Mouse (Mus musculus) forebrain, embryonic 11.5 days (tissue): ENCODE measurements at regions not wholly inside any gene's neighbourhood (a gene's known extent, or its start where the extent isn't known, plus 50 kb on each side); places are given as distances from the start of the nearest gene placed in this dataset.

Source experiments
- ATAC-seq: fragments of 200-750 bp; cut with Nextera tagmentation; replicated peaks from 2 replicates; pipeline ENCODE4 v1.8.0; 2017; ENCODE audit warnings: moderate TSS enrichment; ENCODE audit not compliant: low FRiP score
- DNase-seq: peaks from one replicate; pipeline ENCODE4 v3.0.0-alpha.2; 2017; ENCODE audit warnings: low spot score
- H3K27ac ChIP-seq: fragments of 300-500 bp; sonication (generic); 2 replicates; pipeline ENCODE4 v1.5.1; 2014; ENCODE audit warnings: low read depth, low read length
- H3K27me3 ChIP-seq: fragments of 300-500 bp; sonication (generic); 2 replicates; pipeline ENCODE4 v1.6.1; 2014; ENCODE audit warnings: mild to moderate bottlenecking, low read length, mixed read lengths; ENCODE audit not compliant: control insufficient read depth, insufficient read depth
- H3K36me3 ChIP-seq: fragments of 300-500 bp; sonication (generic); 2 replicates; pipeline ENCODE4 v1.6.1; 2014; ENCODE audit warnings: mild to moderate bottlenecking, low read length, moderate library complexity, mixed read lengths; ENCODE audit not compliant: control insufficient read depth, insufficient read depth
- H3K4me1 ChIP-seq: fragments of 300-500 bp; sonication (generic); replicated peaks from 2 replicates; pipeline ENCODE4 v1.6.1; 2014; ENCODE audit warnings: low read length, mixed read lengths; ENCODE audit not compliant: control insufficient read depth, insufficient read depth
- H3K4me2 ChIP-seq: fragments of 300-500 bp; sonication (generic); 2 replicates; pipeline ENCODE4 v1.6.1; 2014; ENCODE audit warnings: low read depth, mild to moderate bottlenecking, low read length, moderate library complexity, mixed read lengths; ENCODE audit not compliant: severe bottlenecking
- H3K4me3 ChIP-seq: fragments of 300-500 bp; sonication (generic); 2 replicates; pipeline ENCODE4 v1.5.1; 2014; ENCODE audit warnings: low read depth, low read length
- H3K9ac ChIP-seq: fragments of 300-500 bp; sonication (generic); 2 replicates; pipeline ENCODE4 v1.6.1; 2014; ENCODE audit warnings: low read length
- H3K9me3 ChIP-seq: fragments of 300-500 bp; sonication (generic); 2 replicates; pipeline ENCODE4 v1.6.1; 2016; ENCODE audit warnings: low read length, mixed read lengths; ENCODE audit not compliant: control insufficient read depth
- WGBS: fragments of 180-500 bp; shearing (Covaris S2); extraction: QIAGEN DNeasy Blood & Tissue Kit; methylation state at CpG from one replicate; pipeline ENCODE4 v1.1.7; 2014; 5-methylcytosine and 5-hydroxymethylcytosine counted together

DNA sequence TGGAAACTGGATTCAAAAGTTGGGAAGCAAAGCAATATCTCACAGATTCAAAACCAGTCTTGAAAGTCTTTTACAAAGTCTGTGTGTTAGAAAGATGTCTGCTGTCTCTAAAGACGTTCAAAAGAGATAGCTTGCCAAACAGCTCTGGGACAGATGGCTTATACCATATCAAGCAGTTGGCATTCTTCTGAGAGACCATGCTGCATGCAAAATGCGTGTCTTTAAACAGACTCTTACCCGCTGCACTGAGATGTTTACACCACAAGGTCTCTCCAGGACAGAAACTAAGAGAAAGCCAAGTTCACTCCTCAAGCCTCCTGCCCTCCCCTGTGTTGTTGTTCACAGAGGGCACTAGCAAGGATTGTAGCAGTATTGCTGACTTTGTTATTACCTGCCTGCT, 127.5 kb upstream of the Tmtc1 start:
- Histone ChIP-seq H3K4me3 (no peak overlapping the region), H3K9ac (no peak overlapping the region), H3K4me2 (no peak overlapping the region), H3K9me3 (no peaks in the 10 kb centered on the region), H3K27ac (no peak overlapping the region), H3K27me3 (no peaks in the 10 kb centered on the region), H3K4me1 (no peaks in the 10 kb centered on the region), H3K36me3 (no peaks in the 10 kb centered on the region)
- 80% methylated on average over 3 of the region's 3 CpGs for WGBS
- ATAC-seq (no peak), DNase-seq (no peak)

DNA sequence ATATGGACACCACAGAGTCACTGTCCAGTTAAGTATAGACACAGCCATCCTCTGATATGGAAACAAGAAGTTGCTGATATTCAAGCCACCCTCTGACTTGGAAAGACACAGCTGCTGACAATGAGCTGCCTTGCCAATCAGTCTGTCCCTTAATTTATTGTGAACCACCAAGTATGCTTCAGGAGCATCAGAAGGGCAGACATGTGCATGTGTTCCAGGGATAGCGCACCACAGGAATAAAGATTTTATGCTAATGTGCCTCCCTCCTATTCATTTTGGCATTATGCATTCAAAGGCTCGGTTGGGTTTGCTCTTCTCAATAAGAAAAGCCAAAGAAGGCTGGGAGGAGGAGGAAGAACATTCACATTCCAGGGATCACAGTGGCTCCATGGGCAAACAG, 120.0 kb upstream of the Tmtc1 start:
- H3K4me3 ChIP-seq: no peak overlapping the region
- no peak overlapping the region for H3K27ac ChIP-seq
- H3K4me2 ChIP-seq: no peak overlapping the region
- 45% methylated on average over 2 of the region's 2 CpGs for WGBS
- ATAC-seq (no peak), DNase-seq (no peak)
- H3K4me1 ChIP-seq: no peaks in the 10 kb centered on the region; the same call in 1 of the 2 replicates
- H3K9ac ChIP-seq: no peak overlapping the region
- H3K9me3 ChIP-seq: no peaks in the 10 kb centered on the region
- no peaks in the 10 kb centered on the region for H3K36me3 ChIP-seq
- no peaks in the 10 kb centered on the region for H3K27me3 ChIP-seq

DNA sequence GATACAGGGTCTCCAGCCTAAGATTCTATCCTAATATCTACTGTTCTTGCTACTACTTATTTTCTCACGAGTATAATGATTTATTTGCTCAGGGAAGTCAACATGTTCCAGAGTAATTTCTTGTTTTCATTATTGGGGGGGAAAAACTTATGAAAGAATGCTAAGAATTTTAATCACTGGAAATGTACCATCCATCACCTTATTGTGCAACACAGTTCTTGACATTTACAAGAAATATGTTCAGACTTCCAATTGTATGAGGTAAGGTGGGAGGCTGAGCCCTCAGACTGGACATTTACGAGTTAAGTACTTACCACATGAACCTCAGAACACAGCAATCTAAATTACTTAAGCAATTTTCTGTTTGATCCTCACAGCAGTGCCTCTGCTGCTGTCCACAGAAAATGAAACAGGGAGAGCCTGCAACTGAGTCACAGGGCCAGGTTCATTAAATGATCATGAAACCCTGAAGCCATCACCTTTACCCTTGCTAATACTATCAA, 118.1 kb upstream of the Tmtc1 start:
- DNase-seq: no peak
- no peaks in the 10 kb centered on the region for H3K36me3 ChIP-seq
- no peak overlapping the region for H3K27ac ChIP-seq
- H3K27me3 ChIP-seq: no peaks in the 10 kb centered on the region
- no peak overlapping the region for H3K4me2 ChIP-seq
- WGBS: 81% methylated on average over 2 of the region's 2 CpGs
- H3K4me1 ChIP-seq: no peaks in the 10 kb centered on the region; the same call in 1 of the 2 replicates
- H3K9ac ChIP-seq: no peak overlapping the region
- no peak overlapping the region for H3K4me3 ChIP-seq
- ATAC-seq: no peak
- no peaks in the 10 kb centered on the region for H3K9me3 ChIP-seq

DNA sequence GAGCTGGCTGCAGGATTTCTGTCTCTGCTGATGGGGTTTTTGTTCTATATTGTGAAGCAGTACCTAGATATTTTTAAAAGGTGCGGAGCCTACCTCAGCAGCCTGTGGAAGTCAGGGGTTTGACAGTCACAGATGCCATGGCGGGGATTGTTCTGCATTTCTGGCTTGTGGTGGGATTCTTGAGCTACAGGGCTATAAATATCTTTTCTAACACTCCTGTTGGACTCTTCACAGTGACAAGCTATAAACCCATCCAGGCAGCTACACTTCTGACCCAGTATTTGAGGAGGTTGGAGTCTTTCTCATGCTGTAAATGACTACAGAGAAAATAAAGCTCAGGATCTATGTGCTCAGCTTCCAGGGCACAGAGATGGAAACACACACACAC, 112.3 kb upstream of the Tmtc1 start:
- DNase-seq: no peak
- H3K9me3 ChIP-seq: no peaks in the 10 kb centered on the region
- H3K4me2 ChIP-seq: no peak overlapping the region
- H3K9ac ChIP-seq: no peak overlapping the region
- no peaks in the 10 kb centered on the region for H3K4me1 ChIP-seq
- no peak overlapping the region for H3K27ac ChIP-seq
- no peak for ATAC-seq
- H3K27me3 ChIP-seq: no peaks in the 10 kb centered on the region
- WGBS: 91% methylated on average over 2 of the region's 2 CpGs
- H3K36me3 ChIP-seq: no peaks in the 10 kb centered on the region
- H3K4me3 ChIP-seq: no peak overlapping the region

DNA sequence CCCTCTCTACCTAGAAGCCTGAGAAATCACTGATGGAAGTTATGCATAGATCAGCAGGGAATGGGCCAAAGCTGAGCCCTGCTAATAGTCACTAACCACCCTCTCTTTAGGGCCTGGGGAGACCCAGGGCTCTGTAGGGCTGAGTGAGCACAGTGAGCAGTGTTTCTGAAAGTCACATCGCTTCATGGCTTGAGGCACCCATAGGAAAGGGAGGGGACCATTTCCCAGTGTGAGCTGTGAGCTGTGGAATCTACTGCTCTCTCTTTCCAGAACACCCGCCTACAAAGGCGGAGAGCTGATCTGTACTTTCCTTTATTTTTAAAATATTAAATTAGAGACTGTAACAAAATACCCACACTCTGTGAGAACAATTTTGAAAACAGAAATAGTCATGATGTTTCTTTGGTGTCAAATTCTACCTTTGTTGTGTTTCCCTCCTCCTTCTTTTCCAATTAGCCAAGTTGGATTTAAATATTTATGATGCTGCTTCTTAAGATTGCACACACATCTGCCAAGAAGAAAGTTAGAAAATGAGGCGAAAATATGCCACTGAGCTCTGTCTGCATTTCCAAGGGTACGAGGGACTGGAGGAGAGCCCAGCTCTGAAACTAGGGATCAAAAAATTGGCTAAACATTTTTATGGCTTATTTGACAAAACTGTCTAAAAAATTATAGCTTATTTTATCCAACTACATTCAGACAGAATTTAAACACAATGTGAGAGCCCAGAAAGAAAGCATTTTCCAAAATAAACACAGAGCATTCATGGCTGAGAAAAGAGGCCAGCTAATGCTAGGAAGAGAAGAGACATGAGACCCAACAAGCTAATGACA, 111.7 kb upstream of the Tmtc1 start:
- no peak overlapping the region for H3K4me2 ChIP-seq
- H3K9ac ChIP-seq: no peak overlapping the region
- no peaks in the 10 kb centered on the region for H3K27me3 ChIP-seq
- 86% methylated on average over 5 of the region's 5 CpGs for WGBS
- DNase-seq (no peak), ATAC-seq (no peak)
- no peaks in the 10 kb centered on the region for H3K36me3 ChIP-seq
- H3K4me3 ChIP-seq: no peak overlapping the region
- H3K9me3 ChIP-seq: no peaks in the 10 kb centered on the region
- no peaks in the 10 kb centered on the region for H3K4me1 ChIP-seq
- H3K27ac ChIP-seq: no peak overlapping the region

DNA sequence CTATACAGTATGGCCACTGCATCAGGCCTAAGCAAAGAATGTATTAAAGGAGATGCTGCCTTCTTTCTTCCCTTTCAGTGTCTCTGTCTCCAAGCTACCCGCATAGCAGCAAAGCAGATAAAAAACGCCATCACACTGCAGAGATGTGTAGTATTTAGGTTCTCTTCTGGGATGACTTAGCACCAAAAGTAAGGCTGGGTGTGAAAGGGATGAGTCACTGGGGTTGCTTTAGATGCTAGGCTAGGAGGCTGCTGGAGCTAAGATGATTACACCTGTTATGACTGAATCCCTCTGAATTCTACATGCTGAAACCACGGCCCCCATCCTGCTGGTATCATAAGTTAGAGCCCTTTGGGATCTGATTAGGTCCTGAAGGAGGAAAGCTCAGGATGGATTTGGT, 110.3 kb upstream of the Tmtc1 start:
- no peaks in the 10 kb centered on the region for H3K9me3 ChIP-seq
- H3K27ac ChIP-seq: no peak overlapping the region
- H3K4me3 ChIP-seq: no peak overlapping the region
- H3K4me1 ChIP-seq: no peaks in the 10 kb centered on the region
- H3K36me3 ChIP-seq: no peaks in the 10 kb centered on the region
- DNase-seq (no peak), ATAC-seq (no peak)
- no peak overlapping the region for H3K9ac ChIP-seq
- no peaks in the 10 kb centered on the region for H3K27me3 ChIP-seq
- no peak overlapping the region for H3K4me2 ChIP-seq
- 93% methylated on average over 3 of the region's 3 CpGs for WGBS

DNA sequence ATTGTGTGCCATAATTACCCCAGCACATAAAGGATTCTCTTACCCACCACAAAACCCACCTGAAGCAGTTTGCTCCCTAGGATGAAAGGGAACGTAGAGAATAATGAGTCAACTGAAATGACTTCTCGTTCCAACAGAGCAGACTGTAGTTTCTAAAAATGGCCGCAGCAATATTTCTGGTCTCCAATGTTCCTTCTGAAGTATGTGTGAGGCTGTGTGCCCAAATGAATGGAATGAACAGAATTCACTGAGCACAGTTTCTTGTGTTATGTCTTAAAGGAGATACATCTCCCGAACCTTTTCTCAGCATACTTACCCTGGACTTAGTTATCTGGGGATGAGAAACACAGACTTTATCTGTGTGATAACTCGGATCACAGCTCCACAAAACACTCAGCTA, 109.4 kb upstream of the Tmtc1 start:
- 83% methylated on average over 5 of the region's 5 CpGs for WGBS
- Histone ChIP-seq H3K4me2 (no peak overlapping the region), H3K9ac (no peak overlapping the region), H3K4me3 (no peak overlapping the region), H3K9me3 (no peaks in the 10 kb centered on the region), H3K27me3 (no peaks in the 10 kb centered on the region), H3K36me3 (no peaks in the 10 kb centered on the region), H3K4me1 (no peaks in the 10 kb centered on the region), H3K27ac (no peak overlapping the region)
- DNase-seq (no peak), ATAC-seq (no peak)

DNA sequence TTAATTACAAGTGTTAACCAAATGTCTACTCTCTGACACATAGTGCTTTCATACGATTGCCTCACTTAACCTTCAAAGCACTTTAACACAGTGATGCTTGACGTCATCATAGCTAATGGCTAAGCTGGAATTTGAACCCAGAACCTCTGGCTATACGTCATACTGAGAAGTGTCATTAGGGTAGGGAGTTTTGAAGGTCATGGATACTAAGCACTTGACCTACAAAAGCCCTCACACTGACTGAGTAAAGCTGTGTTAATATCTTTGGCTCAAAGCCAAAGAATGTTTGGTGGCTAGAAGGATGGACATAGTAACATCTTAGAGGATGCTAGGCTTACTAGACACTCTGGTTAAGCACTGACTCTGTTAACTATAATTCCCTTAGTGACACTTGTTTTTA, 106.9 kb upstream of the Tmtc1 start:
- Histone ChIP-seq H3K9me3 (no peaks in the 10 kb centered on the region), H3K36me3 (no peaks in the 10 kb centered on the region), H3K27me3 (no peaks in the 10 kb centered on the region), H3K4me1 (no peaks in the 10 kb centered on the region), H3K27ac (no peak overlapping the region), H3K4me3 (no peak overlapping the region), H3K4me2 (no peak overlapping the region), H3K9ac (no peak overlapping the region)
- DNase-seq (no peak), ATAC-seq (no peak)
- 85% methylated on average over 3 of the region's 3 CpGs for WGBS

DNA sequence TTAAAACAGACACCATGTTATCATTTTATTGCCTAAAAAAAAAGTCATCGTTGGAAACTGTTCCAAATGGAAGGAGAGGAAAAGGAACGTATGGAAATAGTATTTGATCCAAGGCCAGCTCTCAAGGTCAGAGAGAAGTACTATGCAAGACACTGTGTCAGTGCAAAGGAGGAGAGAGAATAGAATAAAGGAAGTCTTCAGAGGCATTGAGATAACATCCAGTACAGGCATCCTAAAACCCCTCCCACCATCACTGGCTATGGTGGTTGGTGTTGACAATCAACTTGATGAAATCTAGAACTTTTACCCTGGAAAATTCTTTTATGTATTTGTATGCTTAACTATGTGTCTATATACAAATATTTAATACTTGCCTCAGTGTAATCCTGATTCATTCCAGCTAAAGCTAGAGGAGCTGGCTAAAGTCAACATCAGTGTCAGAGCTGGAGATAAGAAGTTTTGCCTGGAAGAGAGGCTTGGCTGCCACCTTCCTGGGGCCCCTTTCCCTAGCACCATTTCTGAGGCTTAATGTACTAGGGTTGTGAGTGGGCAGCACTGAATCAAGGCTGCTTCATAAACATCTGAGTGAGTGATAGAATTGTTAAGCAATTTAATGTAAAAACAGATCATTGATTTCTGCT, 104.1 kb upstream of the Tmtc1 start:
- ATAC-seq (no peak), DNase-seq (no peak)
- Histone ChIP-seq H3K27ac (no peak overlapping the region), H3K9me3 (no peaks in the 10 kb centered on the region), H3K4me2 (no peak overlapping the region), H3K9ac (no peak overlapping the region), H3K4me3 (no peak overlapping the region), H3K4me1 (no peaks in the 10 kb centered on the region), H3K27me3 (no peaks in the 10 kb centered on the region), H3K36me3 (no peaks in the 10 kb centered on the region)
- WGBS: 90% methylated on average over 2 of the region's 2 CpGs
